Mouse (Mus musculus): ENCODE data around the gene Fbxo22. TPM values are rescaled to one million over a fixed set of nuclear protein-coding genes. Genes with fewer than 3 reads are reported as not detected.
"Not testable (repeated sequence)": the region's sequence is repeated elsewhere in the genome, so short reads cannot be mapped to it uniquely, and the experiment has no call there.

Fbxo22 gene
- polyA plus RNA-seq, 1 experiment from 2014 or later: 87.8 TPM

- no peak overlapping the region for H3K27ac ChIP-seq
- peaks cover 75% of the 10 kb centered on the region for H3K36me3 ChIP-seq
- H3K4me2 ChIP-seq (replicated peaks): no peak overlapping the region
- 57% methylated on average over 2 of the region's 2 CpGs for WGBS
- H3K4me3 ChIP-seq (replicated peaks): no peak overlapping the region
- no peaks in the 10 kb centered on the region for H3K9me3 ChIP-seq
- peaks cover 6% of the 10 kb centered on the region for H3K4me1 ChIP-seq (replicated peaks)
- H3K27me3 ChIP-seq: no peaks in the 10 kb centered on the region
- no peak overlapping the region for H3K9ac ChIP-seq (replicated peaks)
- no peak for ATAC-seq
These were observed 7.4 kb downstream of the Fbxo22 start for GRCm38 (mm10) chr9:55216078-55216477.

DNA sequence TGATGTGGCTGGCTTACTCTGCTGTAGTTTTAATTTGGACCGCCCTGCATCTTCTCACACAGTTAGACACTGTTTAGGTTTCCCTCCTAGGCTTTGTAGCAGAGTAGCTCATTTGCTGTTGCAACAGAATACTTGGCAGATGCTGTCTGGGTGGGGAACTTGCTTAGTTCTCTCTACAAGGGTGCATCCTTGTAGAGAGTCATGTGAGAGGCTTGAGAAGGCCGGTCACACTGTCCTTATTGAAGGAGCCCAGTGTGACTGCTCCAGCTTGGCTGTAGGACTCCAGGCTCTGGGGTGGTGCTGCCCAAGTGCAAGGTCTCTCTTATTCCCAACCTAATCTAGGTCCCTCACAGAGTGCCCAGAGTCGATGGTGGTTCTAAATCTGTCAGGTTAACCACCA is 8.7 kb downstream of the Fbxo22 start:
- Histone ChIP-seq H3K4me2 (replicated peaks) (no peak overlapping the region), H3K4me1 (replicated peaks) (no peaks in the 10 kb centered on the region), H3K27me3 (no peaks in the 10 kb centered on the region), H3K4me3 (replicated peaks) (no peak overlapping the region), H3K27ac (no peak overlapping the region), H3K9me3 (no peaks in the 10 kb centered on the region), H3K9ac (replicated peaks) (no peak overlapping the region), H3K36me3 (peaks cover 88% of the 10 kb centered on the region)
- 95% methylated on average over 3 of the region's 3 CpGs for whole genome bisulfite sequencing
- ATAC-seq: no peak

DNA sequence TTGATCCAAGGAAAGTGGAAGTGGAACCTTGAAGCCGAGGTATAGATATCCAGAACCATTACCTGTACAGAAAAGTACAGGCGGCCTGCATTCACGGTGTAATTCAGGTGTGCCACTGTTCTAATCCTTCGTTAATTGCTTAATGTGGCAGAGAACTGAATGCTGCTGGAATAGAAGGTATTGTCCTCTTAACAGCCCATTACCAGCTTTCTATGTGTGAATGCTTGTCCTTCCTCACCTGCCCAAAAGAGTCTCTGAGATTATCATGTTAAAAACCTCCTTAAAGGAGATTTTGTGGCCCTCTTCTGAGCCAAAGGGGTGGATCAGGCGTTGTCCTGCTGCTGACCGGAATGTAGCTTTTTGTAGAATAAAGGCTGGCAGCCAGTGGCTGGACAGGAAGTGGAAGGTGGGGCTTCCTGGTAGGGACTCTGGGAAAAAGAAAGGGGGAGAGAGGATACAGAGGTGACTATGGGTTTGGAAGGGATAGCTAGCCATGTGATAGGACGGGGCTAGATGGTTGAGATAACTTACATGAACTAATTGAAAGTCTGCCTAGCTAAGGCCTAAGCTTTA is 16.5 kb downstream of the Fbxo22 start:
- no peaks in the 10 kb centered on the region for H3K27me3 ChIP-seq
- peaks cover 55% of the 10 kb centered on the region for H3K36me3 ChIP-seq
- H3K4me2 ChIP-seq (replicated peaks): no peak overlapping the region
- no peaks in the 10 kb centered on the region for H3K4me1 ChIP-seq (replicated peaks)
- H3K9me3 ChIP-seq: no peaks in the 10 kb centered on the region
- ATAC-seq: no peak
- WGBS: 93% methylated on average over 7 of the region's 7 CpGs
- no peak overlapping the region for H3K27ac ChIP-seq
- H3K9ac ChIP-seq (replicated peaks): no peak overlapping the region
- no peak overlapping the region for H3K4me3 ChIP-seq (replicated peaks)

- peaks cover 45% of the 10 kb centered on the region for H3K36me3 ChIP-seq
- H3K4me2 ChIP-seq (replicated peaks): no peak overlapping the region
- H3K27me3 ChIP-seq: no peaks in the 10 kb centered on the region
- no peak overlapping the region for H3K27ac ChIP-seq
- no peak overlapping the region for H3K4me3 ChIP-seq (replicated peaks)
- H3K9ac ChIP-seq (replicated peaks): no peak overlapping the region
- WGBS: 75% methylated on average over 3 of the region's 3 CpGs
- no peaks in the 10 kb centered on the region for H3K9me3 ChIP-seq
- ATAC-seq: no peak
- H3K4me1 ChIP-seq (replicated peaks): no peaks in the 10 kb centered on the region
These were observed 17.5 kb downstream of the Fbxo22 start for GRCm38 (mm10) chr9:55226251-55226650.

DNA sequence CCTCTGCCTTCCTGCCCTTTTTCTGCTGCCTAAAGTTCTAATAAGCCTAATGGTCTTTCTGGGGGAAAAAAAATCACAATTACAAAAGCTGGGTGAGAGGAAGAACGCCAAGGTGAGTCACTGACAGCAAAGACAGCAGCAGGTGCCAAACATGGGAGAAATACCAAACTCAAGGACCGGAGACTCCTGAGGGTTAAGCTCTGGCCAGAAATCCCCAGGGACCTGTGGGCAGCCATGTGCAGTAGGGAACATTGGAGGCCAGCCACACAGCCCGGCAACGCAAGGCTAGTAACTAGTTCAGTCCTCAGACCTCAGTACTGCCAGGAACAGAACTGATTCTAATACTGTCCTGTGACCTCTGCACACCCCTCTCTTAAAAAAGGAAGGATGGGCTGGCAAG is 19.4 kb downstream of the Fbxo22 start:
- Histone ChIP-seq H3K4me2 (replicated peaks) (no peak overlapping the region), H3K4me3 (replicated peaks) (no peak overlapping the region), H3K36me3 (peaks cover 26% of the 10 kb centered on the region), H3K4me1 (replicated peaks) (no peaks in the 10 kb centered on the region), H3K27me3 (no peaks in the 10 kb centered on the region), H3K27ac (no peak overlapping the region), H3K9me3 (no peaks in the 10 kb centered on the region), H3K9ac (replicated peaks) (no peak overlapping the region)
- WGBS: 90% methylated on average over 4 of the region's 4 CpGs
- no peak for ATAC-seq

DNA sequence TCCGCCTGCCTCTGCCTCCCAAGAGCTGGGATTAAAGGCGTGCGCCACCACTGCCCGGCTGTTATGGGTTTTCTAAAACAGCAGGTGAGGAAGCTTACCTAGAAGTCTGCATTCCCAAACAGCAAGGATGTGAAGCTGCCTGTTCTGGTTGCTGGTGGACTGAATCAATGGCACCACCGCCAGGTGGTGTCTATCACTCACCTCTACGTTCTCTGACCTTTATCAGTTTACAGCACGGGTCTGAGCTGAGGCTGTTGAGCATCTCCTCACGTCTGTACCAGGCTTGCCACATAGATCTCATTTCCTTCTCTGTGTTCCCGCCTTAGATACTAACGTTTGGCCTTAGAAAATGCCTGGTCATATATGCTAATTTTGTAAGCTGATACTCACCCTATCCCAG is 20.3 kb downstream of the Fbxo22 start:
- no peaks in the 10 kb centered on the region for H3K4me1 ChIP-seq (replicated peaks)
- H3K9me3 ChIP-seq: no peaks in the 10 kb centered on the region
- peaks cover 18% of the 10 kb centered on the region for H3K36me3 ChIP-seq
- H3K27me3 ChIP-seq: no peaks in the 10 kb centered on the region
- H3K27ac ChIP-seq: no peak overlapping the region
- ATAC-seq: no peak
- no peak overlapping the region for H3K9ac ChIP-seq (replicated peaks)
- WGBS: 78% methylated on average over 10 of the region's 10 CpGs
- no peak overlapping the region for H3K4me3 ChIP-seq (replicated peaks)
- no peak overlapping the region for H3K4me2 ChIP-seq (replicated peaks)

DNA sequence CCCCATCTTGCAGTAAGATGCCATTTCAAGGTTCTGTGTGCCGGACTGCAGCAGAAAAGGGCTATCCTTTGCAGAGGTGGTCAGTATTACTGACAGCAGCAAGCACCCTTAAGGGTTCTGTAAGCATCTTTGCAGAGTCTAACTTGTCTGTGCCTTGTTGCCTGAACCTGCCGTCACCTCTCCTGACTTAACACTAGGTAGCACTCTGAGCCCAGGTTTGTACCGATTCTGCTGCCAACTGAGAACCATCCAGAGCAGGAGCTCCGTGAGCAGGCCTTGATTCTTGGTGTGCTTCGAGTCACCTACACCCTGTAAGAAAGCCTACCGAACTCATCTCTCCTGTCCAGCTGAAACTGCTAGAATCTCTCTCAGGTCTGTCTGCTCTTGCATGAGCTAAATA is 22.8 kb downstream of the Fbxo22 start:
- H3K36me3 ChIP-seq: no peaks in the 10 kb centered on the region; the same call in 1 of the 2 replicates
- H3K27me3 ChIP-seq: no peaks in the 10 kb centered on the region
- H3K4me1 ChIP-seq (replicated peaks): no peaks in the 10 kb centered on the region
- 75% methylated on average over 6 of the region's 6 CpGs for WGBS
- H3K4me2 ChIP-seq (replicated peaks): no peak overlapping the region
- ATAC-seq: no peak
- no peaks in the 10 kb centered on the region for H3K9me3 ChIP-seq
- no peak overlapping the region for H3K27ac ChIP-seq
- no peak overlapping the region for H3K4me3 ChIP-seq (replicated peaks)
- no peak overlapping the region for H3K9ac ChIP-seq (replicated peaks)

GRCm38 (mm10) chr9:55232110-55232509 is 23.4 kb downstream of the Fbxo22 start:
- Histone ChIP-seq H3K4me3 (replicated peaks) (no peak overlapping the region), H3K4me2 (replicated peaks) (no peak overlapping the region), H3K36me3 (no peaks in the 10 kb centered on the region), H3K27ac (no peak overlapping the region), H3K9ac (replicated peaks) (no peak overlapping the region), H3K9me3 (no peaks in the 10 kb centered on the region), H3K4me1 (replicated peaks) (no peaks in the 10 kb centered on the region), H3K27me3 (no peaks in the 10 kb centered on the region)
- ATAC-seq: no peak
- WGBS: 91% methylated on average over 5 of the region's 5 CpGs

GRCm38 (mm10) chr9:55232586-55232985 is 23.9 kb downstream of the Fbxo22 start:
- no peaks in the 10 kb centered on the region for H3K4me1 ChIP-seq (replicated peaks)
- H3K4me2 ChIP-seq (replicated peaks): no peak overlapping the region
- no peak overlapping the region for H3K27ac ChIP-seq
- no peak overlapping the region for H3K4me3 ChIP-seq (replicated peaks)
- no peaks in the 10 kb centered on the region for H3K9me3 ChIP-seq
- no peaks in the 10 kb centered on the region for H3K27me3 ChIP-seq
- no peak for ATAC-seq
- no peak overlapping the region for H3K9ac ChIP-seq (replicated peaks)
- H3K36me3 ChIP-seq: no peaks in the 10 kb centered on the region
- 88% methylated on average over 7 of the region's 7 CpGs for WGBS

- ATAC-seq; H3K9me3 ChIP-seq; H3K27me3 ChIP-seq; H3K4me2 ChIP-seq (replicated peaks); H3K9ac ChIP-seq (replicated peaks); H3K4me3 ChIP-seq (replicated peaks); H3K27ac ChIP-seq; H3K36me3 ChIP-seq; H3K4me1 ChIP-seq (replicated peaks): not testable (repeated sequence)
- WGBS: 80% methylated on average over 11 of the region's 11 CpGs
These were observed 24.4 kb downstream of the Fbxo22 start for GRCm38 (mm10) chr9:55233076-55233475.

GRCm38 (mm10) chr9:55236235-55237165 is 27.8 kb downstream of the Fbxo22 start:
- H3K27ac ChIP-seq: no peak overlapping the region
- no peaks in the 10 kb centered on the region for H3K9me3 ChIP-seq
- no peaks in the 10 kb centered on the region for H3K27me3 ChIP-seq
- H3K36me3 ChIP-seq: no peaks in the 10 kb centered on the region
- no peaks in the 10 kb centered on the region for H3K4me1 ChIP-seq (replicated peaks)
- no peak overlapping the region for H3K4me3 ChIP-seq (replicated peaks)
- 78% methylated on average over 13 of the region's 13 CpGs for WGBS
- H3K4me2 ChIP-seq (replicated peaks): no peak overlapping the region
- no peak overlapping the region for H3K9ac ChIP-seq (replicated peaks)
- ATAC-seq: no peak

DNA sequence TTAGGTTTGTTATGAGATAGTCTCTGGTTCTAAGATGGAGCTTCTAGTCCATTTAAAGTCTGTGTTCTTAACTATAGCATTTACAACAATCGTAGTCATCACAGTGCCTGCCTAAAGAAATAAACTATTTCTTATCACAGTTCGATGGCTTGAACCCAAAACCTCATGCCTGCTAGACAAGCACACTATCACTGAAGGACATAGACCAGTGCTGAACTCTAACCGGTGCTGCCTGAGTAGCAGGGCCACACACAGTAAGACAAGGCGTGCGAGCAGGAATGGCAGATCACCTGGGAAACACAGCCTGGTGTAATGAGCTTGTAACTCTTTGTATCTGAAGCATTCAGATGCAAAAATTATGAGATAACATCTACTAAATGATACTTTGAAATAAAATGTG is 32.1 kb downstream of the Fbxo22 start:
- Histone ChIP-seq H3K9ac (replicated peaks) (no peak overlapping the region), H3K36me3 (no peaks in the 10 kb centered on the region), H3K4me2 (replicated peaks) (no peak overlapping the region), H3K27ac (no peak overlapping the region), H3K4me3 (replicated peaks) (no peak overlapping the region), H3K4me1 (replicated peaks) (no peaks in the 10 kb centered on the region), H3K9me3 (no peaks in the 10 kb centered on the region), H3K27me3 (no peaks in the 10 kb centered on the region)
- WGBS: 84% methylated on average over 5 of the region's 5 CpGs
- ATAC-seq: no peak

Measured in midbrain, embryonic 13.5 days (tissue).